Mouse (Mus musculus): ENCODE results near the gene Gm20721.

GRCm38 (mm10) chr2:174295900-174296465 is 50.5 kb downstream of the Gm20721 start:
- TF ChIP-seq CTCF (conservative IDR thresholded peaks at IDR 0.05; ENCODE audit: insufficient read depth, insufficient read length, low read depth, low read length) (no peak), POLR2A (IDR thresholded peaks at IDR 0.05; ENCODE audit: low read depth, low read length) (no peak)

Data from kidney, adult 2 months (tissue).